Mouse (Mus musculus) stomach, embryonic 14.5 days (tissue): ENCODE data around the gene Golga3. TPM values are rescaled to one million over a fixed set of nuclear protein-coding genes. Genes with fewer than 3 reads are reported as not detected.

Experiments used
- ATAC-seq: fragments of 200-750 bp; cut with Nextera tagmentation; 2 replicates; pipeline ENCODE4 v1.8.0; 2017; ENCODE audit warnings: low read depth, moderate TSS enrichment; ENCODE audit not compliant: insufficient number of reproducible peaks, insufficient read depth, low FRiP score
- H3K27ac ChIP-seq: fragments of 300-500 bp; sonication (generic); 2 replicates; pipeline ENCODE4 v1.5.1; 2014; ENCODE audit warnings: mild to moderate bottlenecking, low read length, moderate library complexity, mixed read lengths
- H3K27me3 ChIP-seq: fragments of 300-500 bp; sonication (generic); 2 replicates; pipeline ENCODE4 v1.6.1; 2014; ENCODE audit warnings: low read length, control low read depth, mixed read lengths; ENCODE audit not compliant: control insufficient read depth, insufficient read depth
- H3K36me3 ChIP-seq: fragments of 300-500 bp; sonication (generic); 2 replicates; pipeline ENCODE4 v1.6.1; 2014; ENCODE audit warnings: mild to moderate bottlenecking, control low read depth, low read length, moderate library complexity, mixed read lengths; ENCODE audit not compliant: control insufficient read depth, insufficient read depth
- H3K4me1 ChIP-seq: fragments of 300-500 bp; sonication (generic); 2 replicates; pipeline ENCODE4 v1.6.1; 2014; ENCODE audit warnings: low read length, control low read depth, mixed read lengths; ENCODE audit not compliant: control insufficient read depth, insufficient read depth
- H3K4me2 ChIP-seq: fragments of 300-500 bp; sonication (generic); replicated peaks from 2 replicates; pipeline ENCODE4 v1.6.1; 2014; ENCODE audit warnings: low read depth, low read length, control low read depth
- H3K4me3 ChIP-seq: fragments of 300-500 bp; sonication (generic); 2 replicates; pipeline ENCODE4 v1.5.1; 2014; ENCODE audit warnings: low read depth, low read length, control low read depth
- H3K9ac ChIP-seq: fragments of 300-500 bp; sonication (generic); replicated peaks from 2 replicates; pipeline ENCODE4 v1.6.1; 2014; ENCODE audit warnings: low read depth, mild to moderate bottlenecking, control low read depth, low read length, moderate library complexity, mixed read lengths
- H3K9me3 ChIP-seq: fragments of 300-500 bp; sonication (generic); 2 replicates; pipeline ENCODE4 v1.6.1; 2016; ENCODE audit warnings: low read depth, low read length, control low read depth; ENCODE audit not compliant: control insufficient read depth
- WGBS: fragments of 180-500 bp; shearing (Covaris S2); extraction: QIAGEN DNeasy Blood & Tissue Kit; methylation state at CpG from one replicate; pipeline ENCODE4 v1.1.7; 2014; 5-methylcytosine and 5-hydroxymethylcytosine counted together
- polyA plus RNA-seq: library from polyadenylated mRNA; unstranded; fragments of >200 nt; fragmentation: Nextera tagmentation; extraction: Ambion mirVana; gene quantifications from 2 replicates; pipeline ENCODE4 v1.2.1, GENCODE M21; 2014

Golga3 gene
- polyA plus RNA-seq, 1 experiment from 2014 or later = 27.1 TPM

DNA sequence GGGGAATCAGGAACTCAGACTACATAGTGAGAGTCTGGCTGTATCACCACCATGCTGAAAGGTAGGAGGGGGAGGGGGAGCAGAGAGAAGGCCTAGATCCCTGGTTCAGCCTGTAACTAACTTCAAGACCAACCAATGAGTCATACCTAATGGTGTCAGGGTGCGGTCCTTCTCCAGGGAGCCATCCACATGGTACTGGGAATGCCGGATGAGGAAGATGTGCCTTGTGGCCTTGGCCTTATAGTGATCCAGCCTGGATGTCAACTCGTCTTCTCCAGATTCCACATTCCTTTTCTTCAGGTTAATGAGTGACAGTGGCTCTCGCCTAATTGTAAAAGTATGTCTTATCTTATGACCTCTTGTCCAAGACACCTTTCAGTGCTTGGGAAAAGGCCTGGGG is 90.4 kb downstream of the Golga3 start:
- no peak overlapping the region for H3K4me2 ChIP-seq
- H3K9me3 ChIP-seq = no peaks in the 10 kb centered on the region
- no peak overlapping the region for H3K27ac ChIP-seq
- H3K4me1 ChIP-seq = peaks cover 6% of the 10 kb centered on the region; the same call in 1 of the 2 replicates
- H3K4me3 ChIP-seq = no peak overlapping the region
- 89% methylated on average over 4 of the region's 4 CpGs for WGBS
- ATAC-seq = no peak
- no peaks in the 10 kb centered on the region for H3K27me3 ChIP-seq
- peaks cover 27% of the 10 kb centered on the region for H3K36me3 ChIP-seq
- no peak overlapping the region for H3K9ac ChIP-seq

GRCm38 (mm10) chr5:110269141-110270101 is 92.9 kb downstream of the Golga3 start, which contains the start of gene Pgam5:
Pgam5 (minus strand) TSS chr5:110269913.
- peaks cover 26% of the 10 kb centered on the region for H3K36me3 ChIP-seq
- H3K27me3 ChIP-seq = no peaks in the 10 kb centered on the region
- under 1% methylated on average over 62 of the region's 66 CpGs for WGBS
- H3K9me3 ChIP-seq = no peaks in the 10 kb centered on the region
- H3K4me3 ChIP-seq = peak within 1 kb of the TSS; percentile 94
- H3K27ac ChIP-seq = peak within 1 kb of the TSS; percentile 62; the same call in 1 of the 2 replicates
- ATAC-seq = peak; percentile 90
- peak within 1 kb of the TSS; percentile 63 for H3K9ac ChIP-seq
- H3K4me2 ChIP-seq = peak within 1 kb of the TSS; percentile 79
- H3K4me1 ChIP-seq = peaks cover 6% of the 10 kb centered on the region; the same call in 1 of the 2 replicates

DNA sequence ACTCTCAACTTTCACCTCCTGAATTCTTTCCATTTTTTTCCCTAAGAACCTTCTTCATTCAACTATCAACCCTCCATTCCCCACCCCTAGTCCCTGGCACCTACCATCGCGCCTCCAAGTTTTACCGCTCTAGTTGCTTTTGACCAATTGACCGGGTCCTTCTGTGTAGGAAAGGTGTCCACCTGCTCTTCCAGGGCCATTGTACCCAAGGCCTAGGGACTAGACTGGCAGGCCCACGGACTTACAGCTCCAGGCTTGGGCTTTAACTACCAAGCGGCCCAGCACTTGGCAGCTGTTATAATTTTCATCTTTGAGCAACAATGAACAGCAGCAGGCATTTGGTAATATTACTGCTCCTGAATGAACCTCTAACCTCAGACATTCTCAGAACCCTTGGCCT is 93.7 kb downstream of the Golga3 start:
- Histone ChIP-seq H3K9me3 (no peaks in the 10 kb centered on the region), H3K36me3 (peaks cover 17% of the 10 kb centered on the region), H3K4me2 (no peak overlapping the region), H3K4me3 (no peak overlapping the region), H3K9ac (no peak overlapping the region), H3K27me3 (no peaks in the 10 kb centered on the region), H3K27ac (no peak overlapping the region), H3K4me1 (peaks cover 6% of the 10 kb centered on the region; the same call in 1 of the 2 replicates)
- ATAC-seq = no peak
- 94% methylated on average over 6 of the region's 6 CpGs for WGBS

GRCm38 (mm10) chr5:110274147-110274546 is 97.6 kb downstream of the Golga3 start:
- H3K4me1 ChIP-seq = no peaks in the 10 kb centered on the region
- H3K36me3 ChIP-seq = no peaks in the 10 kb centered on the region
- H3K9me3 ChIP-seq = no peaks in the 10 kb centered on the region
- H3K4me3 ChIP-seq = no peak overlapping the region
- H3K27ac ChIP-seq = no peak overlapping the region
- ATAC-seq = no peak
- no peak overlapping the region for H3K9ac ChIP-seq
- no peaks in the 10 kb centered on the region for H3K27me3 ChIP-seq
- no peak overlapping the region for H3K4me2 ChIP-seq
- 79% methylated on average over 4 of the region's 4 CpGs for WGBS

- no peaks in the 10 kb centered on the region for H3K27me3 ChIP-seq
- H3K27ac ChIP-seq = no peak overlapping the region
Measured at GRCm38 (mm10) chr5:110274846-110275245, 98.3 kb downstream of the Golga3 start.

More at GRCm38 (mm10) chr5:110274846-110275245, 98.3 kb downstream of the Golga3 start:
- Histone ChIP-seq H3K9me3 (no peaks in the 10 kb centered on the region), H3K4me3 (no peak overlapping the region), H3K9ac (no peak overlapping the region), H3K4me1 (no peaks in the 10 kb centered on the region), H3K4me2 (no peak overlapping the region), H3K36me3 (no peaks in the 10 kb centered on the region)
- no peak for ATAC-seq
- WGBS = 76% methylated on average over 2 of the region's 2 CpGs

Other genes with a start within 250 kb of the Golga3 start
- gene Zfp932, start 180.2 kb upstream of the Golga3 start, polyA plus RNA-seq = 25.8 and 26.4 TPM in 2 replicates
- 4.9 and 5.0 TPM in 2 replicates for gene Gm17655, start 104.2 kb upstream of the Golga3 start, polyA plus RNA-seq
- 0.69 and 1.5 TPM in 2 replicates for gene Gm35315, start 82.3 kb upstream of the Golga3 start, polyA plus RNA-seq
- gene Plcxd1, start 76.7 kb upstream of the Golga3 start, polyA plus RNA-seq = 0.69 and 0.97 TPM in 2 replicates
- 27.1 and 30.8 TPM in 2 replicates for gene Gtpbp6, start 68.5 kb upstream of the Golga3 start, polyA plus RNA-seq
- gene Zfp605, start 66.6 kb upstream of the Golga3 start, polyA plus RNA-seq = 4.0 and 5.8 TPM in 2 replicates
- 42.0 and 42.2 TPM in 2 replicates for gene Chfr, start 40.9 kb upstream of the Golga3 start, polyA plus RNA-seq
- gene Ankle2, start 54.3 kb downstream of the Golga3 start, polyA plus RNA-seq = 35.3 and 39.4 TPM in 2 replicates
- 58.4 and 70.8 TPM in 2 replicates for gene Pgam5, start 93.2 kb downstream of the Golga3 start, polyA plus RNA-seq
- 5.3 and 5.5 TPM in 2 replicates for gene Pxmp2, start 109.5 kb downstream of the Golga3 start, polyA plus RNA-seq
- 29.5 and 30.7 TPM in 2 replicates for gene Pole, start 109.6 kb downstream of the Golga3 start, polyA plus RNA-seq
- 0.94 and 1.8 TPM in 2 replicates for gene P2rx2, start 166.5 kb downstream of the Golga3 start, polyA plus RNA-seq
- not detected in 2 replicates for gene Lrcol1, start 168.0 kb downstream of the Golga3 start, polyA plus RNA-seq